Mouse (Mus musculus) duodenum, adult 2 months (tissue): ENCODE data around the gene Zfp558. TPM values are rescaled to one million over a fixed set of nuclear protein-coding genes. Genes with fewer than 3 reads are reported as not detected.

Experiments
- polyA plus RNA-seq: library from polyadenylated mRNA; depleted of rRNA; stranded (reverse); fragments of >200 nt; gene quantifications from 2 replicates; pipeline ENCODE4 v1.2.3, GENCODE M21; 2012; ENCODE audit warnings: low replicate concordance; rRNA removed

Zfp558 gene
- not detected in 2 replicates for polyA plus RNA-seq

DNA sequence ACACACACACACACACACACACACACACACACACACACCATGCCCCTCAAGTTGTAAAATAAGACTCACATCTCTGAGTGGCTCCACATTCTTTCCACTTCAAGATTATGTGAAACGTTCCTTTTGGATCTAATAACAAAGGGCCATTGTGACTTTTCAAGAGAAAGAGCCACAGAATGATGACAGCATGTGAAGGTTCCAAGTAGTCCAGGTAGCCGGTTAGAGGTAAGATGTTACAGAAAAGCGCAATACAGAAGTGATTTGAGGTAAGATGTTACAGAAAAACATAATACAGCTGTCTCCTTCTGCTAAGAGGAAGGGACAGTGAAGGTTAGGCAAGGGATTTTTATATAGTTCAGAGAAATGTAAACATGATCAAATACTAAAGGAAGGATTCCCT, at the start of gene Zfp558, which contains the start of gene Mbd3l1:
Zfp558 (minus strand) TSS at position 101 of the 400 bp plus-strand sequence.
Mbd3l1 (plus strand) TSS at position 192 of the 400 bp plus-strand sequence.

DNA sequence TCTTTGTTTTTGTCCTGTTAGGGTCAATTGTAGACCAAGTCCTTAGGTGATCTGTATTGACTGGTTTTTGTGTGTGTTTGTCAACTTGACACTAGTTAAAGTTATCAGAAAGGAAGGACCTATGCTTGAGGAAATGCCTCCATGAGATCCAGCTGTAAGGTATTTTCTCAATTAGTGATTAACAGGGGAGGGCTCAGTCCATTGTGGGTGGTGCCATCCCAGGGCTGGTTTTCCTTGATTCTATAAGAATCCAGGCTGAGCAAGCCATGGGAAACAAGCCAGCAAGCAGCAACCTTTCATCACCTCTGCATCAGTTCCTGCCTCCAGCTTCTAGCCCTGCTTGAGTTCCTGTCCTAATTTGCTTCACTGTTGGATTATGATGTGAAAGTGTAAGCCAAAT, 47.7 kb downstream of the Zfp558 start, which contains the start of gene Mbd3l2:
Mbd3l2 (plus strand) TSS at position 301 of the 400 bp plus-strand sequence.

Other genes with a start within 250 kb of the Zfp558 start
- 4.4 and 23.7 TPM in 2 replicates for gene Chordc1, start 186.1 kb downstream of the Zfp558 start, polyA plus RNA-seq
- gene Naalad2, start 75.3 kb downstream of the Zfp558 start, polyA plus RNA-seq, result not detected in 2 replicates
- not detected in 2 replicates for gene Ubtfl1, start 73.8 kb downstream of the Zfp558 start, polyA plus RNA-seq
- gene Mbd3l2, start 47.6 kb downstream of the Zfp558 start, polyA plus RNA-seq, result not detected in 2 replicates
- not detected in 2 replicates for gene Mbd3l1, start 91 bp upstream of the Zfp558 start, polyA plus RNA-seq
- gene Muc16, start 196.3 kb upstream of the Zfp558 start, polyA plus RNA-seq, result 0.07 and 0.08 TPM in 2 replicates